Mouse (Mus musculus): Measurements from ENCODE around the gene Gm14496.
"Not testable (repeated sequence)": the region's sequence is repeated elsewhere in the genome, so short reads cannot be mapped to it uniquely, and the experiment has no call there.

The Gm14496 gene

GRCm38 (mm10) chr2:181990829-181991228, at the start of gene Gm14496:
TSS of gene Gm14496 (plus strand) at chr2:181991129.
- no peak for DNase-seq (ENCODE audit: extremely low read depth, insufficient read length, low spot score)

GRCm38 (mm10) chr2:181952747-181953680, 37.9 kb upstream of the Gm14496 start:
- DNase-seq (ENCODE audit: extremely low read depth, insufficient read length, low spot score), result peak; percentile 21

GRCm38 (mm10) chr2:181968395-181968794, 22.5 kb upstream of the Gm14496 start:
- DNase-seq (ENCODE audit: extremely low read depth, insufficient read length, low spot score), result no peak

- no peak for DNase-seq (ENCODE audit: extremely low read depth, insufficient read length, low spot score)
Measured at GRCm38 (mm10) chr2:181969187-181969586, 21.7 kb upstream of the Gm14496 start.

- not testable (repeated sequence) for DNase-seq (ENCODE audit: extremely low read depth, insufficient read length, low spot score)
Measured at GRCm38 (mm10) chr2:181981969-181982368, 9.0 kb upstream of the Gm14496 start.

Measured in 3134 (cell line).